Mouse (Mus musculus): Measurements from ENCODE around the gene Gnao1.

GRCm38 (mm10) chr8:93974602-93975186 is 164.9 kb downstream of the Gnao1 start:
- TF ChIP-seq POLR2A (IDR thresholded peaks at IDR 0.05; ENCODE audit: extremely low read depth, insufficient read depth, low read length) = no peak
- TF ChIP-seq CTCF (IDR thresholded peaks at IDR 0.05; ENCODE audit: low read depth, low read length) = no peak

Data from liver, adult 2 months (tissue).